Mouse (Mus musculus) kidney, embryonic 14.5 days (tissue): ENCODE results near the gene Raf1. TPM values are rescaled to one million over a fixed set of nuclear protein-coding genes. Genes with fewer than 3 reads are reported as not detected.

Experiments used
- ATAC-seq: fragments of 200-750 bp; cut with Nextera tagmentation; 2 replicates; pipeline ENCODE4 v1.8.0; 2017; ENCODE audit warnings: moderate number of reproducible peaks, mild to moderate bottlenecking, moderate TSS enrichment, moderate library complexity; ENCODE audit not compliant: low FRiP score, low TSS enrichment
- H3K27ac ChIP-seq: fragments of 300-500 bp; sonication (generic); 2 replicates; pipeline ENCODE4 v1.5.1; 2014; ENCODE audit warnings: low read depth, mild to moderate bottlenecking, low read length, moderate library complexity, mixed read lengths
- H3K27me3 ChIP-seq: fragments of 300-500 bp; sonication (generic); 2 replicates; pipeline ENCODE4 v1.6.1; 2014; ENCODE audit warnings: mild to moderate bottlenecking, low read length; ENCODE audit not compliant: control insufficient read depth, insufficient read depth
- H3K36me3 ChIP-seq: fragments of 300-500 bp; sonication (generic); 2 replicates; pipeline ENCODE4 v1.6.1; 2014; ENCODE audit warnings: low read length, mixed read lengths; ENCODE audit not compliant: control insufficient read depth, insufficient read depth
- H3K4me1 ChIP-seq: fragments of 300-500 bp; sonication (generic); 2 replicates; pipeline ENCODE4 v1.6.1; 2014; ENCODE audit warnings: low read length, mixed read lengths; ENCODE audit not compliant: control insufficient read depth, insufficient read depth
- H3K4me2 ChIP-seq: fragments of 300-500 bp; sonication (generic); replicated peaks from 2 replicates; pipeline ENCODE4 v1.6.1; 2014; ENCODE audit warnings: low read depth, mild to moderate bottlenecking, low read length
- H3K4me3 ChIP-seq: fragments of 300-500 bp; sonication (generic); 2 replicates; pipeline ENCODE4 v1.5.1; 2014; ENCODE audit warnings: mild to moderate bottlenecking, low read length
- H3K9ac ChIP-seq: fragments of 300-500 bp; sonication (generic); 2 replicates; pipeline ENCODE4 v1.6.1; 2014; ENCODE audit warnings: low read depth, mild to moderate bottlenecking, low read length, moderate library complexity
- H3K9me3 ChIP-seq: fragments of 300-500 bp; sonication (generic); 2 replicates; pipeline ENCODE4 v1.6.1; 2016; ENCODE audit warnings: low read length; ENCODE audit not compliant: control insufficient read depth
- WGBS: fragments of 180-500 bp; shearing (Covaris S2); extraction: QIAGEN DNeasy Blood & Tissue Kit; methylation state at CpG from one replicate; pipeline ENCODE4 v1.1.7; 2014; 5-methylcytosine and 5-hydroxymethylcytosine counted together
- polyA plus RNA-seq: library from polyadenylated mRNA; unstranded; fragments of >200 nt; fragmentation: Nextera tagmentation; extraction: Ambion mirVana; gene quantifications from 2 replicates; pipeline ENCODE4 v1.2.1, GENCODE M21; 2014

Gene Raf1
- polyA plus RNA-seq, 1 experiment from 2014 or later = 125 TPM

DNA sequence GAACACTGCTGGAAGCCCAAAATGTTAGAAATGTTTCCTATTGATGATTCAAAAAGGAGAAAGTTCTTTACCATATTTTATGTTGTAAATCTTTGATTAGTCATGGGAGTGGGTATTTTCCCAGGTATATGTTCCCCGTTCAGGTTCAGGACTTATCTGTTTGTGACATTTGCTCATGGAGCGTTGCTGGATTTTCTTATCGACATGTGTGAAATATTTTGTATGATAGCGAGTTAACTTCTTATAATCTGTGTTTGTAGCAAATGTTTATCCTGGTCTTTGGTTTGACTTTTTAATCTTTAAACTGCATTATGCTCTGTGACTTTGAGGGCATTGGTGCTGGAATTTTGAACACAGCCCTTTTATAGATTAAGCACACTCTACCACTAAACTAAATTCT lies 12.2 kb upstream of the Raf1 start:
- no peak for ATAC-seq
- Histone ChIP-seq H3K9me3 (peaks cover 5% of the 10 kb centered on the region; the same call in 1 of the 2 replicates), H3K36me3 (no peaks in the 10 kb centered on the region), H3K4me3 (no peak overlapping the region), H3K4me2 (no peak overlapping the region), H3K27ac (no peak overlapping the region), H3K27me3 (no peaks in the 10 kb centered on the region), H3K4me1 (no peaks in the 10 kb centered on the region), H3K9ac (no peak overlapping the region)
- WGBS = 93% methylated on average over 4 of the region's 4 CpGs

DNA sequence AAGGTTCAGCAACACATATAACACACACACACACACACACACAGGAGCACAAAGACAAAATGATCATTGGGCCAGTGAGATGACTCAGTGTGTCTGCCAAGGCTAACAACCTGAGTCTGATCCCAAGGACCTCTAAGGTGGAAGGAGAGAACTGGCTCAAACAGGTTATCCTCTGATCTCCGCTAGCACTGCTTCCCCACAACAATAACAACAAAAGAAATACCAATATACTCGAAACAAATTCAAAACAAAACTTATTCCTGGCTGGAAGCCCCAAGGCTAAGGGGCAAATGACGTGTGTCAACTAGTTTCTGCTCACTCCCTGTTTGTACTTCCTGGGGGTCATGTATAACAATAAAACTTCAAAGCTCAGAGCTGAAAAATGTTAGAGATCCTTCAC lies 11.3 kb upstream of the Raf1 start:
- ATAC-seq = no peak
- Histone ChIP-seq H3K36me3 (no peaks in the 10 kb centered on the region), H3K9me3 (peaks cover 5% of the 10 kb centered on the region; the same call in 1 of the 2 replicates), H3K4me3 (no peak overlapping the region), H3K27ac (no peak overlapping the region), H3K4me2 (no peak overlapping the region), H3K27me3 (no peaks in the 10 kb centered on the region), H3K9ac (no peak overlapping the region), H3K4me1 (no peaks in the 10 kb centered on the region)
- 60% methylated on average over 3 of the region's 3 CpGs for WGBS

DNA sequence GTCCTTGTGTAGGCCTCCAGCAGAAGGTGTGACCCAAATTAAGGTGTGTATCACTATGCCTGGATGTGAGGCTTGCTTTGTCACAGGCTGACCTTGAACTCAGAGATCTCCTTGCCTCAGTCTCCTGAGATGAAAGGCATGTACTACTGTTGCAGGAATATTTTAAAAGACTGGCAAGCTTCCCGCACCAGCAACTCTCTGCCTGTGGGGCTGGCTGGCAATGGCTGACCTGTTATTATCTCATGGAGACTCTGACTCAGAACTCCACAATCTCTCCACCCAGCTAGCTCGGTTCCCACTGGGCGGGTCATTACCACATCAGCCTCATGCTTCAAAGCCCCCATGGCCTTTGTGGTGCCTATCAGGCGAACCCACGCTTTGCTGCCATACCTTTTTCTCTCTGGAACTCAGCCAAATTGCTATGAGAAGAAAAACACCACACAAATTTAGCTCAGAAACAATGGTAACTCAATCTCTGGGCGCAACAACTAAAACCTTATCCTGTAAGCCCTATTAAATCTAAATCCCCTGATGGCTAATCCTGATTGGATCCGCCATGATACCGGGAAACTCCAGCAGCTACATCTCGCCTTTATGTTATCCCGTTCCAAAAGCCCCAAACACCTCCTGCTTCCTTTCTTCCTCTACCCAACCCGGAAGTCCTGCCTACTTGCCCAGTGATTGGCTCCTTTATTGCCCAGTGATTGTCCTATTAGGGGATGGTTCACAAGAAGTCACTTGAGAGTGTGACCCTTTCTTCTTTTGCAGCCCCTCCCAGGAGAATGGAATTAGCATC lies 8.6 kb upstream of the Raf1 start:
- no peak overlapping the region for H3K4me3 ChIP-seq
- no peaks in the 10 kb centered on the region for H3K36me3 ChIP-seq
- no peak overlapping the region for H3K4me2 ChIP-seq
- H3K9me3 ChIP-seq = peaks cover 5% of the 10 kb centered on the region; the same call in 1 of the 2 replicates
- H3K4me1 ChIP-seq = no peaks in the 10 kb centered on the region
- WGBS = 61% methylated on average over 11 of the region's 11 CpGs
- ATAC-seq = no peak
- no peaks in the 10 kb centered on the region for H3K27me3 ChIP-seq
- no peak overlapping the region for H3K9ac ChIP-seq
- no peak overlapping the region for H3K27ac ChIP-seq

DNA sequence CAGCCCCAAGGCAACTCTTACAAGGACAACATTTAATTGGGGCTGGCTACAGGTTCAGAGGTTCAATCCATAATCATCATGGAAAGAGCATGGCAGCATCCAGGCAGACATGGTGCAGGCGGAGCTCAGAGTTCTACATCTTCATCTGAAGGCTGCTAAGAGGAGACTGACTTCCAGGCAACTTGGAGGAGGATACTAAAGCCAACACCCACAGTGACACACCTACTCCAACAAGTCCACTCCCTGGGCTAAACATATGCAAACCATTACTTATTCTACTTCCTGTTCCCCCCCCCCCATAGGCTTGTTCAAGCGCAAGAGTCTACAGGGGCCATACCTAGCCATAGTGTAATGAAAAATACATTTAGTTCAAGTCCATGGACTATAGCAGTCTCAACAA lies 7.8 kb upstream of the Raf1 start:
- no peaks in the 10 kb centered on the region for H3K36me3 ChIP-seq
- H3K27ac ChIP-seq = no peak overlapping the region
- no peaks in the 10 kb centered on the region for H3K27me3 ChIP-seq
- H3K4me2 ChIP-seq = no peak overlapping the region
- no peak overlapping the region for H3K4me3 ChIP-seq
- no peaks in the 10 kb centered on the region for H3K4me1 ChIP-seq
- H3K9ac ChIP-seq = no peak overlapping the region
- H3K9me3 ChIP-seq = peaks cover 5% of the 10 kb centered on the region; the same call in 1 of the 2 replicates
- 93% methylated on average over 2 of the region's 2 CpGs for WGBS
- ATAC-seq = no peak

DNA sequence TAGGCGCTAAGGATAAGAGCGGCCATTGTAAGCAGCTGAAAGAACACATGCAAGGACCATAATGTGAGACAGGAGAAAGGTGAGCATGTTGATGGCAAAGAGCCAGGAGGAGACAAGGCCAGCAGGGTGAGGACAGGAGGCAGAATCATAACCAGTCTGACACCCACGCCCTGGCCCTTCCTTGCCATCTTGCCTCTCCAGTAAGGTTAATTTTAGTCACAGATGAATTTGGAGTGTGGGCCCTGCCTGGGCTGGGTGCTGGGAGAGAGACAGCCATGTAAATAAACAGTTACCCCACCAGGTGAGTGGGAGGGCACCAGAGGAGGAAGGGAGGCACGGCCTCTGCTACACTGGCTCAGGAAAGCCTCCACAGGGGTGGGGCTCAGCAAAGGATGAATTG lies 4.6 kb upstream of the Raf1 start:
- WGBS = 76% methylated on average over 4 of the region's 4 CpGs
- Histone ChIP-seq H3K27ac (no peak overlapping the region), H3K4me3 (no peak overlapping the region), H3K9ac (no peak overlapping the region), H3K9me3 (no peaks in the 10 kb centered on the region), H3K36me3 (no peaks in the 10 kb centered on the region), H3K4me2 (no peak overlapping the region), H3K4me1 (no peaks in the 10 kb centered on the region), H3K27me3 (no peaks in the 10 kb centered on the region)
- no peak for ATAC-seq

DNA sequence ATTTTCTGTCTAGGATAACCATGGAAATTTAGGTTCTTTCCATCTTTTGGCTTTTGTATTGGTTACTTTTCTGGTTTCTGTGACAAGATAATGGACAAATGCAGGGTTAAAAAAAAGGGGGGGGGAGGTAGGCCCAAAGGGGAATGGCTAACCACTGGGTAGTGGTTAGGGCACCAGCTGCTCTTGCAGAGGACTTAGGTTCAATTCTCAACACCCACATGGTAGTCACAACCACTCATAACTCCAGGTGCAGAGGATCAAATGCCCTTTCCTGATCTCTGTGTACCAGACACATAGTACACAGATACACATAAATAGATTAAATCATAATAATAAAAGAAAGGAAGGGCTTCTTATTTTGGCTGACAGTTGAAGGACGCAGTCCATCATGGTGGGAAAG lies 1.6 kb upstream of the Raf1 start:
- Histone ChIP-seq H3K9me3 (no peaks in the 10 kb centered on the region), H3K4me3 (no peak overlapping the region), H3K27ac (no peak overlapping the region), H3K4me2 (no peak overlapping the region), H3K4me1 (peaks cover 9% of the 10 kb centered on the region), H3K9ac (no peak overlapping the region), H3K27me3 (no peaks in the 10 kb centered on the region), H3K36me3 (no peaks in the 10 kb centered on the region)
- WGBS = 100% methylated on average over 1 of the region's 1 CpGs
- ATAC-seq = no peak

DNA sequence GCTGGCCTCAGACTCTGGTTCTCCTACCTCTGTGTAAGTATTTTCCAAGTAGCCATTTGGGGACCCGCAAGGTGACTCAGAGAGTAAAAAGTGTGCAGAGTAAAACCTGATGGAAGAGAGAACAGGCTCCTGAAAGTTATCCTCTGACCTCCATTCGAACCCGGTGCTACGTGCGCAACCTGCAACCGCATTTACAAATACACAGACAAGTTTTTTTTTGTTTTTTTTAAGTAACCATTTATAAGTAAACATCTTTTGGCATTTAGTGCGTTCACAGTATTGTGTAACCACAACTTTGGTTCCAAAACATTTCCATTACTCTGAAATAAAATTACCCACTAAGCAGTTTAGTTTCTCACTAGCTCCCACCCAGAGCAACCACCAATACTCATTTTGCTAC lies 1.0 kb upstream of the Raf1 start:
- 97% methylated on average over 7 of the region's 7 CpGs for WGBS

DNA sequence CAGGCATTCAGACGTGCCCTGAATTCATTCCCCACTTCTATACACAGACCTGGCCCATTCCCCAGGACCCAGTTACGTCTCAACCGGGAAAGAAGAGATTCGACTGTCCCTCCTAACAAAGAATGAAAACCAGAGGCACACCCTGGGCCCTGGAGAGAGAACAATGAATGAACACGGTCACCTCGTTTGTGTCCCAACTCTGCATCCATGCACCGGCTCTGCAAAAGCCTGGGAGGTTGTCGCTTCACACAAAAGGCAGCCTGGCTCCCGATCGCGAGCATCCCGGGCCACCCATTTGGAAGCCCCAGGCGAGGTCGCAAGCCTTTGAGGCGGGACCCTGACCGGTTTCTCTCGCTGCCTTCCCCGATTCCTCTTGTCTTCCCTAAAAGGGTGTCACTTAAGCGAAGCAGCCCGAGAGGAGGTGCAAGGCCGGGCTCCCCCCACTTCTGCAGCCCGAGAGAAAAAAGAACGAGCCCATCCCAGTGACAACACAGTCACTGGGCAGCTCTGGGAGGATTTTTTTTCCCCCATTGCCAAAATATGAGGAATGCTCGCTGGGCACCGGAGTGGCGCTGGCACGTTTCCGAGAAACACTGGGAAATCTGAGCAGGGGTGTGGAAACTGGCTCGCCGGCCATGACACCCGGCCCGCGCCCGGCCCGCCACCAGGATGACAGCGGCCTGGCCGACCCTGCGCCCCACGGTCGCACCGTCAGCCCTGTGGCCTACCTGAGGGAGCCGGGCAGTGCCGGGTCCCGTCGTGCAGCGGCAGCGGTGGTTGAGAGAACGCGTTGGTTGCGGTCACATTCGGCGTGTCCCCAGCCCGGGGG lies 713 bp downstream of the Raf1 start:
- peaks cover 9% of the 10 kb centered on the region for H3K4me1 ChIP-seq
- peak; percentile 71 for ATAC-seq
- H3K4me2 ChIP-seq = peak overlapping the region; percentile 87
- H3K4me3 ChIP-seq = peak overlapping the region; percentile 100
- peak overlapping the region; percentile 99 for H3K9ac ChIP-seq
- WGBS = under 1% methylated on average over 53 of the region's 53 CpGs
- no peaks in the 10 kb centered on the region for H3K36me3 ChIP-seq
- no peaks in the 10 kb centered on the region for H3K9me3 ChIP-seq
- H3K27ac ChIP-seq = peak overlapping the region; percentile 99
- H3K27me3 ChIP-seq = no peaks in the 10 kb centered on the region

More for the DNA sequence above, 1.0 kb upstream of the Raf1 start:
- no peaks in the 10 kb centered on the region for H3K9me3 ChIP-seq
- no peak for ATAC-seq
- peak overlapping the region; percentile 100 for H3K4me3 ChIP-seq
- no peak overlapping the region for H3K27ac ChIP-seq
- H3K9ac ChIP-seq = peak overlapping the region; percentile 99; the same call in 1 of the 2 replicates
- H3K4me2 ChIP-seq = peak overlapping the region; percentile 87; the same call in 1 of the 2 replicates
- no peaks in the 10 kb centered on the region for H3K27me3 ChIP-seq
- peaks cover 9% of the 10 kb centered on the region for H3K4me1 ChIP-seq
- H3K36me3 ChIP-seq = no peaks in the 10 kb centered on the region

DNA sequence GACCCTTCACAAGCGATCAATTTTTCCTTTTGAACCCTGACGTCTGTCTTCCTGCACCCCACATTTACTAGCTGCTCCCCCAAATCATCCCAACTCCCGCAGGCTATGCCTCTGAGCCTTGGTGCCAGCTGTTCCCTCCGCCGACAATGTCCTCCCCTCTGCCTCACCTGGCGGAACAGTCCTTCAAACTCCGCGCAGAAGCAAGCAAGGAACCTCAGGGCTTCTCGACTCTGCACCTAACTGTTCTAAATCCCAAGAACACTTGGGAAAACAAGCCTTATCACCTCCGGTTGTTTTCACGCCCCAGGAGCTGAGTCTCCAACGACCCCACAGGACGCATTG lies 1.3 kb downstream of the Raf1 start:
- no peaks in the 10 kb centered on the region for H3K36me3 ChIP-seq
- H3K9me3 ChIP-seq = no peaks in the 10 kb centered on the region
- H3K27ac ChIP-seq = peak overlapping the region; percentile 99; the same call in 1 of the 2 replicates
- H3K4me1 ChIP-seq = peaks cover 9% of the 10 kb centered on the region
- peak overlapping the region; percentile 87 for H3K4me2 ChIP-seq
- WGBS = under 1% methylated on average over 13 of the region's 13 CpGs
- no peak for ATAC-seq
- no peaks in the 10 kb centered on the region for H3K27me3 ChIP-seq
- H3K4me3 ChIP-seq = peak overlapping the region; percentile 100
- H3K9ac ChIP-seq = peak overlapping the region; percentile 99
